Mouse (Mus musculus): ENCODE data around the gene Stac3. TPM values are rescaled to one million over a fixed set of nuclear protein-coding genes. Genes with fewer than 3 reads are reported as not detected.
A peak's percentile ranks its signal among the peaks of the same experiment; 100 is the strongest.

Gene Stac3
- polyA plus RNA-seq, 1 experiment from 2014 or later: 0.53 TPM

DNA sequence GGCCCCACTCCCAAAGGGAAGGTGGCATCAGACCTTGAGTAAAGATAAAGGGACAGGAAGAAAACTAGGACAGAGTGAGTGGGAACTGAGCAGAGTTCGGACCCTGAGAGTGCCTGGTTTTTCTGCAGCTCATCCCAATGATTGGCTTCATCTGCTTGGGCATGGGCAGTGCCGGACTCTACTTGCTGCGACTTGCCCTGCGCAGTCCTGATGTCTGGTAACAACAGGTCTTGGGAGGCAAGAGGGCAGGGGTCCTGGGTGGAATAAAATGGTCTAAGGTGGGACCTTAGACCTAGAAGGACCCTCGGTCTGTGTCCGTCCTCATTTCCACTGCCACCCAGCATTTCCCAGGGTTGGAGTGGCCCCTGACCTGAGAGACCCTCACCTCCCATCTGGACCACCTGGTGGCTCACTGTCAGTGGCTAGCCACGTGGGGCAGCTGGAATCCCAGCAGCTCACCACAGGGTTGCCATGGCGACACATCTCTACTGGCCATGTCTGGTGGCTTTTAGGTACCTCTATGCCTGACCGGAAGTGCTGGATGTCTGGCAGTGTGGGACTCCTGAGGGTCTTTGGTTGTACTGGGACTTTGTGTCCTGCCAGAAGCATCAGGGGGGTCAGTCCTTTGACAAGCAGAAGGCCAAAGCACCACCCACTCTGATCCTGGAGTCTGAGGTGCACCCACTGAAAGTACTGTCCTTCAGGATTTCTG, 13.9 kb downstream of the Stac3 start:
- 38% methylated on average over 9 of the region's 9 CpGs for WGBS
- H3K27me3 ChIP-seq (replicated peaks; ENCODE audit: insufficient read depth, low read length): peaks cover 19% of the 10 kb centered on the region; the same call in 1 of the 2 replicates
- no peaks in the 10 kb centered on the region for H3K36me3 ChIP-seq (ENCODE audit: insufficient read depth, low read length)
- ATAC-seq: no peak
- H3K4me2 ChIP-seq (replicated peaks; ENCODE audit: low read depth, low read length): peak overlapping the region; percentile 41
- no peak overlapping the region for H3K9ac ChIP-seq (replicated peaks; ENCODE audit: low read depth)
- H3K4me1 ChIP-seq (ENCODE audit: insufficient read depth, low read depth, low read length): peaks cover 28% of the 10 kb centered on the region
- peak overlapping the region; percentile 70 for H3K27ac ChIP-seq (ENCODE audit: low read length)
- peak overlapping the region; percentile 24 for H3K4me3 ChIP-seq (ENCODE audit: low read depth, low read length)
- no peak for TF ChIP-seq EP300 (IDR thresholded peaks at IDR 0.05)
- no peak for TF ChIP-seq CTCF (IDR thresholded peaks at IDR 0.05)
- no peak for DNase-seq (ENCODE audit: low spot score)
- no peaks in the 10 kb centered on the region for H3K9me3 ChIP-seq (ENCODE audit: low read length)

DNA sequence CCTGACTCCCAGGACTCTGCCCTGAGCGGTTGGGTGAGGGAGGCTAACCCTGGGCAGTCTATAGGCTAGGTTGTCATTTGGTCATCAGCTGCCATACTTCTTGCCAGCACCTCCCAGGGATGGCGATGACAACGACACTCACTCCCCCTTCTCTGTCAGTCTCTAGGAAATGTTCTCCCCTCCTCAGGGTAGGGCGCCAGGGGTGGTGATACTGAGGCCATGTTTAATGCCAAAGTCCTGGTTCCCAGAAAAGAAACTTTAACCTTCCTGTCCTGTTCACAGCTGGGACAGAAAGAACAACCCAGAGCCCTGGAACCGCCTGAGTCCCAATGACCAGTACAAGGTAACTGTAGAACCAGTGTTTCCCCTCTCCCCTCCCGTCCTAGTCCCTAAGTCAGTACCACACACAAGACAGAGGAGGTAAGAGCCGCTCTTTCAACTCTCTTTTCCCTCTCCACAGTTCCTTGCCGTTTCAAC, 14.5 kb downstream of the Stac3 start:
- Histone ChIP-seq H3K9ac (replicated peaks; ENCODE audit: low read depth) (no peak overlapping the region), H3K27me3 (replicated peaks; ENCODE audit: insufficient read depth, low read length) (peaks cover 16% of the 10 kb centered on the region; the same call in 1 of the 2 replicates), H3K27ac (ENCODE audit: low read length) (peak overlapping the region; percentile 70), H3K36me3 (ENCODE audit: insufficient read depth, low read length) (no peaks in the 10 kb centered on the region), H3K4me1 (ENCODE audit: insufficient read depth, low read depth, low read length) (peaks cover 30% of the 10 kb centered on the region), H3K9me3 (ENCODE audit: low read length) (no peaks in the 10 kb centered on the region), H3K4me2 (replicated peaks; ENCODE audit: low read depth, low read length) (peak overlapping the region; percentile 41), H3K4me3 (ENCODE audit: low read depth, low read length) (no peak overlapping the region)
- WGBS: 45% methylated on average over 8 of the region's 8 CpGs
- DNase-seq (ENCODE audit: low spot score): no peak
- TF ChIP-seq CTCF (IDR thresholded peaks at IDR 0.05): no peak
- no peak for TF ChIP-seq EP300 (IDR thresholded peaks at IDR 0.05)
- ATAC-seq: no peak

DNA sequence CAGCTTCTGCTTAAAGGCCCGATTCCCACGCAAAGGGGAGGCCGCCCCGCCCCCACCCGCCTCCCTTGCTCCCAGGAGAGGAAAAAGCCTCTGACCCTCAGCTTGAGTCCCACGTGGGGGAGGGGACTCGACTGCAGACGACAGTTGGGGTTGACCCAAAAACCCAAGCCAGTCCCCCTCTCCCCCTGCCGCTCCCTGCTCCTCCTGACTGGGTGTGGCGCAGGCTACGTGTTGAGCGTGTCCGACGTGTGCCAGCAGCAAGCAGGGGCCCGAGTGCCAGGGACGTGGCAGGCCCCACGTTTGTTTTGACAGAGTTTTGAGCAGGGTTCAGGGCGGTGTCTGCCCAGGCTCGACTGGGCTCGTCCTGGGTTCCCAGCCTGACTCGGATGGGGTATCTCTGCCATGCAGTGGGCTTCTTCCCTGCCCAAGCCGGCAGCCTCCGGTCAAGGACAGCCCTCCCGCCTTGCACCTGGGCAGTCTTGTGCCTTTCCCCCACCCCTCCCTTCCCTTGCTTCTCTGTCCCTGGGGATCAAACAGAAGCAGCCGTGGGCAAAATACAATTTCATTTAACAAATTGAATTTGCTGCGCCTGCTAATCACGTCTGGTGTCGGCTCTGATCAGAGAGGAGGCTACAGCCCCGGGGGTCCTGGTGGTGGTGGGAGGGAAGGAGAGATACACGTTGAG, 15.2 kb downstream of the Stac3 start:
- no peaks in the 10 kb centered on the region for H3K36me3 ChIP-seq (ENCODE audit: insufficient read depth, low read length)
- H3K9ac ChIP-seq (replicated peaks; ENCODE audit: low read depth): no peak overlapping the region
- H3K4me2 ChIP-seq (replicated peaks; ENCODE audit: low read depth, low read length): peak overlapping the region; percentile 41
- WGBS: 19% methylated on average over 28 of the region's 30 CpGs
- H3K9me3 ChIP-seq (ENCODE audit: low read length): no peaks in the 10 kb centered on the region
- H3K27me3 ChIP-seq (replicated peaks; ENCODE audit: insufficient read depth, low read length): peaks cover 9% of the 10 kb centered on the region; the same call in 1 of the 2 replicates
- peaks cover 35% of the 10 kb centered on the region for H3K4me1 ChIP-seq (ENCODE audit: insufficient read depth, low read depth, low read length)
- no peak overlapping the region; the same call in 1 of the 2 replicates for H3K4me3 ChIP-seq (ENCODE audit: low read depth, low read length)
- peak; percentile 52 for ATAC-seq
- DNase-seq (ENCODE audit: low spot score): peak; percentile 73
- TF ChIP-seq EP300 (IDR thresholded peaks at IDR 0.05): peak; percentile 30; the same call in 1 of the 2 replicates
- TF ChIP-seq CTCF (IDR thresholded peaks at IDR 0.05): no peak
- peak overlapping the region; percentile 70 for H3K27ac ChIP-seq (ENCODE audit: low read length)

DNA sequence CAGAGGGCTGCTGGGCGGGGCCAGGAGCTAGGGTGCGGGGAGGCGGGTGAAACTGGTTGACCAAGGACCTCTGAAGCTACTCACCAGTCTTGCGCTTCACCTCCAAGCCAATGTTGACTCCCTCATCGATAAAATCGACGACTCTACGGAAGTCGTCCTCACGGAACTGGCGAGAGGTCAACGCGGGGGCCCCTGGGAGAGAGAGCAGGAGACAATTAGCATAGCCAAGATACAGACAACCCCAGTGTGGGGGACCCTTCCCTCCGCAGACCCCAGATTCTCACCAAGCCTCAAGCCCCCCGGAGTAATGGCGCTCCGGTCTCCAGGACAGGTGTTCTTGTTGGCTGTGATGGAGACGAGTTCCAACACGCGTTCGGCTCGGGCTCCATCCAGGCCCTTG, 16.5 kb downstream of the Stac3 start:
- H3K4me2 ChIP-seq (replicated peaks; ENCODE audit: low read depth, low read length): no peak overlapping the region
- DNase-seq (ENCODE audit: low spot score) (no peak), ATAC-seq (no peak)
- no peak overlapping the region for H3K9ac ChIP-seq (replicated peaks; ENCODE audit: low read depth)
- 0 out of 2 replicates have a peak, but pooled peaks cover 4% of the 10 kb centered on the region for H3K27me3 ChIP-seq (replicated peaks; ENCODE audit: insufficient read depth, low read length)
- WGBS: 88% methylated on average over 22 of the region's 22 CpGs
- no peaks in the 10 kb centered on the region for H3K9me3 ChIP-seq (ENCODE audit: low read length)
- no peak overlapping the region for H3K4me3 ChIP-seq (ENCODE audit: low read depth, low read length)
- peaks cover 34% of the 10 kb centered on the region for H3K4me1 ChIP-seq (ENCODE audit: insufficient read depth, low read depth, low read length)
- H3K27ac ChIP-seq (ENCODE audit: low read length): no peak overlapping the region
- no peaks in the 10 kb centered on the region for H3K36me3 ChIP-seq (ENCODE audit: insufficient read depth, low read length)
- TF ChIP-seq CTCF (IDR thresholded peaks at IDR 0.05): no peak
- no peak for TF ChIP-seq EP300 (IDR thresholded peaks at IDR 0.05)

DNA sequence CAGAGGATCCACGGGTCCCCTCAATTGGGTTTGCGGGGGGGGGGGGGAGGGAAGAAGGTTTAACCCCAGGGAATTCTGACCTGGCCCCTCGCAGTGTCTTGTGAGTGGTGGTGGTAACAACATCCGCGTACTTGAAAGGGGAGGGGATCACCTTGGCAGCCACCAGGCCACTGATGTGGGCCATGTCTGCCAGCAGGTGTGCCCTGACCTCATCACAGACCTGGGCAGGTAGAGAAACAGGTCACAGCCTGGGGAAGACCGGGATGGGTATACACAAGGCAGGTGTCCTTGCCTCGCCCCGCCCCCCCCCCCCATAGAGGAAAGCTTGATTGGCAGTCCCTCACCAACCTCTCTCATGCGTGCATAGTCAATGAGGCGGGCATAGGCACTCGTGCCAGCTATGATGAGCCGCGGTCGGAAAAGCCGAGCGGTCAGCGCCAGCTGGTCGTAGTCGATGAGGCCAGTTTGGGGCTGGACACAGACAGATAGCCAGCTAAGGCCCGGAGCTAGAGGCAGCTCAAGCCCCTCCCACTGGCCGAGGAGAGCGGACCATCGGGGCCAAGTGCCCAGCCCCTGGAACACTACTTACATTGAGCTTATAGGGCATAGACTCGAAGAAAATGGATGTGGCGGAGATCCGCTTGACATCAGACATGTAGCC, 17.7 kb downstream of the Stac3 start:
- no peak for ATAC-seq
- peaks cover 22% of the 10 kb centered on the region; the same call in 1 of the 2 replicates for H3K4me1 ChIP-seq (ENCODE audit: insufficient read depth, low read depth, low read length)

More for the DNA sequence above, 17.7 kb downstream of the Stac3 start:
- H3K4me3 ChIP-seq (ENCODE audit: low read depth, low read length): no peak overlapping the region
- H3K4me2 ChIP-seq (replicated peaks; ENCODE audit: low read depth, low read length): no peak overlapping the region
- no peak for DNase-seq (ENCODE audit: low spot score)
- 88% methylated on average over 21 of the region's 26 CpGs for WGBS
- H3K36me3 ChIP-seq (ENCODE audit: insufficient read depth, low read length): no peaks in the 10 kb centered on the region
- no peaks in the 10 kb centered on the region; the same call in 1 of the 2 replicates for H3K27me3 ChIP-seq (replicated peaks; ENCODE audit: insufficient read depth, low read length)
- TF ChIP-seq CTCF (IDR thresholded peaks at IDR 0.05) (no peak), EP300 (IDR thresholded peaks at IDR 0.05) (no peak)
- no peak overlapping the region for H3K27ac ChIP-seq (ENCODE audit: low read length)
- no peaks in the 10 kb centered on the region for H3K9me3 ChIP-seq (ENCODE audit: low read length)
- H3K9ac ChIP-seq (replicated peaks; ENCODE audit: low read depth): no peak overlapping the region
